Mouse (Mus musculus): ENCODE measurements around the gene Usp35. TPM values are rescaled to one million over a fixed set of nuclear protein-coding genes. Genes with fewer than 3 reads are reported as not detected.

Usp35 gene
- total and polyA plus RNA-seq, 3 experiments = 0.58 to 2.2 TPM; not detected in 1

DNA sequence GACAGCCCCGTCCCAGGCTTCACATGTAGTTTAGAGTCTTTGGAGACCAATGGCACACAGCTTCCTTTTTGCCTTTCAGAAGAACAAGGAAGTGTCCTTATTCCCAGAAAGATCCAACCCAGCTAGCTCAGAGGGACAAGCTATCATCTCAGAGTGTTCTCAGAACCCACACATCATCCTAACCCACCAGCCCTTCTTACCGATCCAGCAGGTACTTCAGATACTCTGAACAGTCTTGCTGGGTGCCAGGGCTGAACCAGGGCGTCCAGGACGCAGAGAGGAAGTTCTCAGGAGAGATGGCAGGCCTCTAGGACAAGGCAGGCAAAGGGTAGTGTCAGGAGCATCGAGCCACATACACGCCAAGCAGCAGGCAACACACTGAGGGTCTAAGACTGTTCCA lies 19.0 kb downstream of the Usp35 start:
- no peak for TF ChIP-seq HCFC1 (IDR thresholded peaks at IDR 0.05; ENCODE audit: low read depth, low read length)
- no peak for TF ChIP-seq MEF2A (IDR thresholded peaks at IDR 0.05; ENCODE audit: extremely low read depth, insufficient replicate concordance, low read depth, low read length, poor library complexity, severe bottlenecking)
- no peak for TF ChIP-seq USF2 (IDR thresholded peaks at IDR 0.05; ENCODE audit: borderline replicate concordance in 1 of 2, insufficient read depth in 1 of 2, low read depth in 1 of 2, low read length in 2 of 2)
- no peak for TF ChIP-seq TCF12 (IDR thresholded peaks at IDR 0.05; ENCODE audit: low read depth, low read length)
- TF ChIP-seq MYC (IDR thresholded peaks at IDR 0.05; ENCODE audit: low read depth, low read length) = no peak
- TF ChIP-seq E2F4 (IDR thresholded peaks at IDR 0.05; ENCODE audit: borderline replicate concordance, low read depth, low read length) = no peak
- TF ChIP-seq ZNF384 (IDR thresholded peaks at IDR 0.05; ENCODE audit: low read depth, low read length) = no peak
- no peak for TF ChIP-seq KAT2A (conservative IDR thresholded peaks at IDR 0.05; ENCODE audit: low read depth, low read length)
- no peak for TF ChIP-seq MAX (IDR thresholded peaks at IDR 0.05; ENCODE audit: low read length)
- no peak for TF ChIP-seq ZKSCAN1 (IDR thresholded peaks at IDR 0.05; ENCODE audit: low read depth, low read length)
- TF ChIP-seq SIN3A (IDR thresholded peaks at IDR 0.05; ENCODE audit: low read length) = no peak
- no peak for TF ChIP-seq MAZ (IDR thresholded peaks at IDR 0.05; ENCODE audit: low read depth, low read length)
- TF ChIP-seq GATA1 (IDR thresholded peaks at IDR 0.05; ENCODE audit: low read depth, low read length) = no peak
- H3K79me2 ChIP-seq (ENCODE audit: control insufficient read depth, insufficient read depth, low read length, poor library complexity) = no peaks in the 10 kb centered on the region
- no peak for DNase-seq (ENCODE audit: low read depth, low spot score)
- no peaks in the 10 kb centered on the region for H3K27me3 ChIP-seq (ENCODE audit: control insufficient read depth in 1 of 2, insufficient read depth in 2 of 2, low read length in 2 of 2)
- H3K27ac ChIP-seq (ENCODE audit: control insufficient read depth, low read depth, low read length) = no peak overlapping the region
- no peak overlapping the region for H3K9ac ChIP-seq (ENCODE audit: control insufficient read depth, low read depth, low read length, poor library complexity, severe bottlenecking)
- H3K9me3 ChIP-seq (replicated peaks; ENCODE audit: insufficient read depth, low read length) = no peaks in the 10 kb centered on the region
- H3K4me1 ChIP-seq (ENCODE audit: control insufficient read depth in 1 of 2, insufficient read depth in 2 of 2, low read length in 2 of 2) = no peaks in the 10 kb centered on the region
- H3K36me3 ChIP-seq (ENCODE audit: control insufficient read depth in 1 of 2, insufficient read depth in 2 of 2, low read length in 2 of 2) = no peaks in the 10 kb centered on the region
- no peak overlapping the region for H3K4me3 ChIP-seq (ENCODE audit: control insufficient read depth in 1 of 2, insufficient read depth in 1 of 2, low read depth in 2 of 2, low read length in 2 of 2)

DNA sequence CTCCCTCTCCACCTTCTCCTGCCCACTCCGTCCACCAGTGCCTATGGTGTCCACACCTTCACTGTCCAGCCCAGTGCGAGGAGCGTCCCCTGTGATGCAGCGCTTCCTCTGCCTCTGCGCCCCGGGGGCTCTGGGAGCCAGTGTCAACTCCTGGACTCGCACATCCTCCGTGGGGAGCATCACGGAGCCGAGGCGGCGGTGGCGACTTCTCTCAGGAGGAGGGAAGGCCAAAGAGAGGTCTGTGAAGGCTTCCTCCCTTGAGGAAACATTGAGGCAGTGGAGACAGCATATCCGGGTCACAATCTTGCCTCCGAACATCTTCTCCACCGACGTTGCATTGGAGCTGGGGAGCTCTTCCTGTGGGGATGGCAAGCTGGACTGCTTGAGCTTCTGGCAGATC lies 19.6 kb downstream of the Usp35 start:
- no peak overlapping the region for H3K4me3 ChIP-seq (ENCODE audit: control insufficient read depth in 1 of 2, insufficient read depth in 1 of 2, low read depth in 2 of 2, low read length in 2 of 2)
- no peak for DNase-seq (ENCODE audit: low read depth, low spot score)
- no peaks in the 10 kb centered on the region for H3K9me3 ChIP-seq (replicated peaks; ENCODE audit: insufficient read depth, low read length)
- H3K4me1 ChIP-seq (ENCODE audit: control insufficient read depth in 1 of 2, insufficient read depth in 2 of 2, low read length in 2 of 2) = no peaks in the 10 kb centered on the region
- H3K27ac ChIP-seq (ENCODE audit: control insufficient read depth, low read depth, low read length) = no peak overlapping the region
- no peaks in the 10 kb centered on the region for H3K79me2 ChIP-seq (ENCODE audit: control insufficient read depth, insufficient read depth, low read length, poor library complexity)
- no peaks in the 10 kb centered on the region for H3K36me3 ChIP-seq (ENCODE audit: control insufficient read depth in 1 of 2, insufficient read depth in 2 of 2, low read length in 2 of 2)
- H3K27me3 ChIP-seq (ENCODE audit: control insufficient read depth in 1 of 2, insufficient read depth in 2 of 2, low read length in 2 of 2) = no peaks in the 10 kb centered on the region
- TF ChIP-seq EP300 (IDR thresholded peaks at IDR 0.05; ENCODE audit: low read depth in 1 of 2, low read length in 2 of 2) = no peak
- no peak for TF ChIP-seq NELFE (IDR thresholded peaks at IDR 0.05; ENCODE audit: low read depth, low read length)
- no peak for TF ChIP-seq POLR2AphosphoS5 (IDR thresholded peaks at IDR 0.05; ENCODE audit: borderline replicate concordance, low read depth, low read length)
- no peak for TF ChIP-seq MAFK (IDR thresholded peaks at IDR 0.05; ENCODE audit: borderline replicate concordance, low read depth, low read length)
- no peak for TF ChIP-seq POLR2A (IDR thresholded peaks at IDR 0.05; ENCODE audit: control insufficient read depth in 1 of 2, insufficient read depth in 1 of 2, low read depth in 1 of 2, low read length in 2 of 2, poor library complexity in 1 of 2)
- no peak for TF ChIP-seq RCOR1 (IDR thresholded peaks at IDR 0.05; ENCODE audit: low read depth, low read length)
- TF ChIP-seq JUND (IDR thresholded peaks at IDR 0.05; ENCODE audit: low read depth, low read length) = no peak
- no peak overlapping the region for H3K9ac ChIP-seq (ENCODE audit: control insufficient read depth, low read depth, low read length, poor library complexity, severe bottlenecking)
